Mouse (Mus musculus) brain, embryonic 14.5 days (tissue): ENCODE measurements at regions not wholly inside any gene's neighbourhood (a gene's known extent, or its start where the extent isn't known, plus 50 kb on each side); places are given as distances from the start of the nearest gene placed in this dataset.

Experiments used
- CTCF ChIP-seq: fragments of 200-500 bp; IDR thresholded peaks from 2 replicates; pipeline ENCODE4 v1.5.1; 2012; ENCODE audit warnings: inconsistent platforms, mild to moderate bottlenecking, moderate library complexity, borderline replicate concordance; ENCODE audit not compliant: insufficient read depth, insufficient read length; ENCODE audit errors: extremely low read depth
- POLR2A ChIP-seq: fragments of 200-500 bp; IDR thresholded peaks from 2 replicates; pipeline ENCODE4 v1.6.1; 2012; ENCODE audit warnings: mild to moderate bottlenecking, inconsistent platforms, borderline replicate concordance; ENCODE audit not compliant: poor library complexity, insufficient read depth, insufficient read length, severe bottlenecking; ENCODE audit errors: extremely low read depth

DNA sequence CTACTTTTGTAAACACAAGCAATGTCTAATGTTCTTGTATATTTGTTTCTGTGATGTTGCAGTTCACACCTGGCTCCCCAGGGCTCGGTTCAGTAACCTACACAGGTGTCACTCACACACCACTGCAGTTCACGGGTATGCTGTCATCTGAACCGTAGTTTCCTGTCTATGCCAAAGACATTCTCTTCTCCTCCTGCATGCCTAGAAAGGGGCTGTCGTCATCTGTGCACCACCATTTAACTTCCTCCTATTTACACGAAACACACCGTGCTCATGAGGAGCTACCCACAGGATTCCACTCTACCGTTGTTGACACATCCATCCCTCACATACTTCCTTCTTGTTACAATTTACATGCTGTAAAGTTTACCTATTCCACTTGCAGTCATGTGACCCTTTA is 52.7 kb upstream of the Nr4a2 start:
- TF ChIP-seq POLR2A (no peak), CTCF (no peak)
